Mouse (Mus musculus): ENCODE results near the gene Gnaq.

- TF ChIP-seq CTCF (IDR thresholded peaks at IDR 0.05; ENCODE audit: low read depth) (no peak), EP300 (IDR thresholded peaks at IDR 0.05; ENCODE audit: low read depth) (no peak)
Measured at GRCm38 (mm10) chr19:16262340-16262739, 129.7 kb downstream of the Gnaq start.
